Mouse (Mus musculus): ENCODE data around the gene Nckap5.

Nckap5 gene

DNA sequence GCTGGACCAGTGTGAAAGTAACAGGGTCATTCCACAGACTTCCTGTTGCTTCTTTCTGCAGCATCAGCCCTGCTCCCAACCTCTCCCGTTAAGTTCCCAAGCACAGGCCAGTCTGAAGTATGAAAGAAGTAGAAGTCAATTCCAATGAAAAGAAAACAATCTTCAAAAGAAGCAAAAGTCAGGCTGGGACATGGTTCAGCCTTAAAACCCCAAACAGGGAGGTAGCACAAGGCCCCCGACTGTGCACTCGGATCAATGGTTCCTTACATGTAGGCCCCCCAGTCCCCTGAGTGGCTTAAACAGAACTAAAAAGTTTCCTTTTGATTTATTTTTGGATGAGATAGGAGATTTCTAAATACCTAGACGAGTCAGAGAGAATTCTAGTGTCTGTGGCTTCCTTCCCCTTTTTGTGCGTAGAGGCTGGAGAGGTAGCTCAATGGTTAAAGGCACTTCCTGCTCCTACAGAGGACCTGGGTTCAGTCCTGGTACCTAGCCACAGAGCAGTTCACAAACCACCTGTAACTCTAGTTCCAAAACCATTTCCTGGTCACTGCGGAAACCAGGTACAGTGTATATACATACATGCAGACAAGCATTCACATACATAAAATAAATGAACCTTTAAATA is 260.9 kb downstream of the Nckap5 start:
- intact Hi-C loops (cut with DNase I) = loop anchor here (5.0 to 10.0 kb wide), 3 partner anchors 37 to 155 kb away; no protein-coding TSS in a partner anchor

- intact Hi-C loops (cut with DNase I) = loop anchor here (5.0 kb wide), 2 partner anchors 36 to 86 kb away; no protein-coding TSS in a partner anchor
Measured at GRCm38 (mm10) chr1:126568520-126569197, 261.9 kb downstream of the Nckap5 start.

DNA sequence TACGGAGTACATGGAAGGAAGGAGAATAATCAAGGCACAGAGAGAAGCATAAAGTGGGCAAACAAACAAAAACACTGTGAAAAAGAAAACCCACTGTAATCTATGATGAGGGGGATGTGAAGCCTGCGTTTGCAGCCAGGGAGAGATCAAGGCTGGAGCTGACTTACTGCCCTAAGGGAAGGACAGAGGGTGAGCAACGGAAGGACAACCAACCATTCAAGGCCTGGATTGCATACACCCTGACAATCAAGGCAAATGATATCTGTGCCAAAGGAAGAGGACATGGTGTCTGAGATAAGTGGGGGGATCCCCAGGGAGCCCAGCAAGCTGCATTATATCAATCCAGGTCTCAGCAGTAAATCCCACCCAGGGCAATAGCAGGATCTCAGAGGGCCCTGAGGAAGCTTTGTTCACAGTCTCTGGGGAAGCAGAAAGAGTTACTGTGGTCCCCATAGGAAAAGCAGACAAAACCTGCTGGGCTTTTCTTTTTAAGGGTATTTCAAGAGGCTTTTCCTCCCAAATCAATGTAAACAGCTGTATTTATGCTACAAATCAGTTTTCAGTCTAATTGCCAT is 265.4 kb downstream of the Nckap5 start:
- intact Hi-C loops (cut with DNase I) = loop anchor here (5.0 kb wide), 2 partner anchors 33 to 83 kb away; no protein-coding TSS in a partner anchor

DNA sequence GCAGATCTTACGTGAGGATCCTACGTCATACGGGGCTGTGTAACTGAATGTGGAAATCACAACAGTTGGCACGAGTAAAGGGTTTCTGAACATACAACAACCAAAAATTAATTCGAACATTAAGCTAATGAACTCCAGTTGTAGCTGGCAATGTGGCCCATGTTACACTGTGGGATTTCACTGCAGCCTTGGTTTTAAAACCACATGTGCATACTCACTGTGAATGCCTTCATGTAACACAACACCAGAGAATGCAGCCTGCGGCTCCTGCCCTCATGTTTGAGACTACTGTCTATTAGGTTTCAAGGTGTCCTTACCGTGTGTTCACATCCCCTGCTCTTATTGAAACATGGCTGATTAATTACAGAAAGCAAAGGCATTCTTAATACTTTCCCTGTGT is 269.7 kb downstream of the Nckap5 start:
- intact Hi-C loops (cut with DNase I) = no loop called here

DNA sequence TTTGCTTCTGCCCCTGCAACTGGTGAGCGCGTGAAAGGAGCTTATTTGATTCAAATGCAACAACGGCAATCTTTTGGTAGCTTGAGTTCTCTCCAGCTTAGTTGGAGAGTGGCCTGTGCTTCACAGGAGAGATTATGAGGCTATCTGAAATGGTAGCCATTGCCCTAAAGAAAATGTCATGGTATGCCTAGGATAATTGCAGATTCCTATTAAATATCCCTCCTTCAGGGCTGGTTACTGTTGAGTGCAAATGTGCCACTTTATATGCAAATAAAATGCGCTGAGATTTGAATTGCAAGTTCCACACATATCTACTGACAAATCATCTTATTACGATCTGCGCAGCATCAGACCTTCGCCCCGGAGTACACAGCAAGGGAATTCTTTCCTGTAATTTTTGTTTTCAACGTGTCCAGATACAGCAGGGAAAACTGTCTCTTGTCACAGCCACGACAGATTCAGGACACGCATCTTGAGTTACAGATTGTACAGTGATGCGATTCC is 272.8 kb downstream of the Nckap5 start:
- intact Hi-C loops (cut with DNase I) = no loop called here

DNA sequence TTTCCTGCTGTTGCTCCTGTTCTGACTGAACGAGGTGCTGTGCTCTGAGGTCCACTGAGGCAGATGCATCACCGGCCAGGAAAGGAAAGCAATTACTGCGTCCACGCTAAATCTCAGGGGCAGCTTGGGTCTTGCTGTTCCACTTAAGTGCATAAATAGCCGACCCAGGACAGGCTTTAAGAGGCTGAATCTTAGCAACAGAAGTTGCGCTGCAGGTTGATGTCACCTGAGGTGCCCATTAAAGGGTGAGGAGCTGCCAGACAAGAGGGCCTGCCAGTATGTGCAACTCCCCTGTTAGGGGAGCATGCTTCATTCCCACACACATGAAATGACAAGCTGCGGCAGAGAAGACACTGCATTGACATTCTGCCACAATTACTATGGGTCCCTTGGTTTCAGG is 282.6 kb downstream of the Nckap5 start:
- intact Hi-C loops (cut with DNase I) = no loop called here

GRCm38 (mm10) chr1:126544471-126544870 is 286.1 kb downstream of the Nckap5 start:
- intact Hi-C loops (cut with DNase I) = no loop called here

DNA sequence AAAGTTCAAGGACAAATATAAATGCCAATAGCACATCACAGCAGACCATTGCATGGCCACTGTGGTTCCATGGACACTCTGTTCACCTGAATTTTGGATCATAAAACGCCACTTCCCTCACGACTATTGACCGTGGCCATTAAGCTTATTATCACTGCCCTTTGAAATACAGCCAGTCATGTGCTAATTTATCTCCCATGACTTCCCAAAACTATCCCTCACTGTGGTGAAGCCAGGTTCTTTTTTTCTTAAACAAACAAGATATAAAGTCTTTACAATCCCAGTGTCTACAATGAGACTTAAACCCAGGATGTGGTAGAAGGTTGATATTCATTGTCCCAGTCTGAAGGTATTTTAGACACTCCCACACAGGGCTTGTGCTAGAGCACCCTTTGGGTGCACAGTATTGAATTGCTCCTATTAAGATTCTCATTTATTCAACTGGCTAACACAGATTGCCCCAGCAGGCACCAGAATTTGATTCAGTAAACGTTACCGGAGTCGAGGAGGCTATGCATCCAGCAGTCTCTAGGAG is 293.3 kb downstream of the Nckap5 start:
- intact Hi-C loops (cut with DNase I) = no loop called here

- intact Hi-C loops (cut with DNase I) = no loop called here
Measured at GRCm38 (mm10) chr1:126535527-126535926, 295.1 kb downstream of the Nckap5 start.

GRCm38 (mm10) chr1:126534046-126534445 is 296.6 kb downstream of the Nckap5 start:
- intact Hi-C loops (cut with DNase I) = loop anchor here (5.0 kb wide), 1 partner anchor 33 kb away; no protein-coding TSS in a partner anchor

- intact Hi-C loops (cut with DNase I) = loop anchor here (5.0 kb wide), 1 partner anchor 36 kb away; no protein-coding TSS in a partner anchor
Measured at GRCm38 (mm10) chr1:126528043-126528598, 302.5 kb downstream of the Nckap5 start.

DNA sequence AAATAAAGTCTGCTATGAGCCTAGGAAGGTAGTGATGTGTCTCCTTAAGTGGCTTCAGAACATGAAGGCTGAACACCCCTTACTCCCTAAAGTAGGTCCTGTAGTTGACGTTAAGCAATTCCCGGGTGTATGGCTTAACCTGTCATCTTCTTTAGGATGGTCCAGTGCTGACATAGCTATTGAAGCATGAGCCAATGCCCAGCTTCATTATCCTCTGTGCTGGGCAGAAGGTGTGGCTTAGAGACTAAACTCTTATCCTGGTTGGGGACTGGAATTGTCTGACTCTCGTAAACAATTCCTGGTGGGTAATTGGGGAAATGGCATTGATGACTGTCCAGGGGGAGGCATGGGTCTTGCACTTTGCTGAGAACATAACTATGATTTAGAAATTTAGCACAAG is 312.5 kb downstream of the Nckap5 start:
- intact Hi-C loops (cut with DNase I) = no loop called here

- intact Hi-C loops (cut with DNase I) = no loop called here
Measured at GRCm38 (mm10) chr1:126517427-126517826, 313.2 kb downstream of the Nckap5 start.

DNA sequence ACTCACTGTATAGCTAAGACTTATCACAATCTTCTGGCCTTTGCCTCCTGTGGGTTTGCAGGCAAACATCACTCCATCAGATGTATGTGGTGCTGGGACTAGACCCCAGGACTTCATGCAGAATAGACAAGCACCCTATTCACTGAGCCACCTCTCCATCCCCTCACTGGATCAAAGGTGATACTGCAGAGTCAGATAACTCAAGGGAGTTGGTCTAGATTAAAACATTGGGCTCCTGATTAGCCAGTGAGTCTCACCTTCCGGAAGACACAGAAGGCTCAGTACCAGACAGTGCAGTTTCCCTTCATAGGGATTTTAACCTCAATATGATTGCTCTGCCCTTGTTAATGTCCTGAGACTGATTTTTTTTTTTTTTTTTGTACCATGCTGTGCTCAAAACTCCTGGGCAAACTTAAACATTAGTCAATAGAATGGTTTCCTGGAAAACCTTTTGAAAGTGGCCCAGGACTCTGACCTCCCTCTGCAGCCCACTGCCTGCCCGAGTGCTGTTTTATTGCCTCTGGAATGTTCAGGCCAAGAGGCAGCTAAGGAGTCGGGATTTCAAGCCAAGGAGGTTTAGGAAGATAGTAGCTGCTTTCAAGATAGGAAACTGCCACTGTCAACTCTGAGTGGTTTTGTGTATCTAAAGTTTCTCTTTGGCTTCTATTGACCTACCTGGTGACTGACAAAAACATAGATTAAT is 315.4 kb downstream of the Nckap5 start:
- intact Hi-C loops (cut with DNase I) = no loop called here

GRCm38 (mm10) chr1:126511835-126512445 is 318.7 kb downstream of the Nckap5 start:
- intact Hi-C loops (cut with DNase I) = no loop called here

GRCm38 (mm10) chr1:126504717-126505116 is 325.9 kb downstream of the Nckap5 start:
- intact Hi-C loops (cut with DNase I) = no loop called here

GRCm38 (mm10) chr1:126502741-126503140 is 327.9 kb downstream of the Nckap5 start:
- intact Hi-C loops (cut with DNase I) = no loop called here

- intact Hi-C loops (cut with DNase I) = loop anchor here (10.0 kb wide), 1 partner anchor 228 kb away; no protein-coding TSS in a partner anchor
Measured at GRCm38 (mm10) chr1:126496722-126497121, 333.9 kb downstream of the Nckap5 start.

- intact Hi-C loops (cut with DNase I) = loop anchor here (5.0 to 10.0 kb wide), 2 partner anchors 35 to 232 kb away; no protein-coding TSS in a partner anchor
Measured at GRCm38 (mm10) chr1:126492206-126493071, 338.2 kb downstream of the Nckap5 start.
